Mouse (Mus musculus) Patski (cell line): ENCODE data around the gene Mri1. TPM values are rescaled to one million over a fixed set of nuclear protein-coding genes. Genes with fewer than 3 reads are reported as not detected.
A peak's percentile ranks its signal among the peaks of the same experiment; 100 is the strongest.

Source experiments
- ATAC-seq: fragments of 100-300 bp; one replicate; pipeline ENCODE4 v1.8.0; 2021
- CTCF ChIA-PET: fragments of 350-600 bp; sonication (Branson Sonifier 250); formaldehyde crosslinking; loops from one replicate; lab custom pipeline; 2022; ENCODE audit warnings: inconsistent platforms; lab: Charles Lee
- POLR2A ChIA-PET: fragments of 350-600 bp; sonication (Branson Sonifier 250); formaldehyde crosslinking; loops from one replicate; lab custom pipeline; 2022; ENCODE audit warnings: antibody characterized with exemption, inconsistent platforms; lab: Charles Lee
- DNase-seq: peaks from one replicate; pipeline ENCODE4 v3.0.0-alpha.2; 2011; ENCODE audit warnings: low read depth, low spot score
- H3K27me3 ChIP-seq: fragments of 371-371 bp; one replicate; pipeline ENCODE4 v1.5.1; 2021
- CTCF ChIP-seq: fragments of 100-300 bp; IDR thresholded peaks from one replicate; pipeline ENCODE4 v1.5.1; 2021
- in situ Hi-C: fragments of 300-500 bp; cut with MboI; formaldehyde crosslinking; loops from 3 replicates; pipeline ENCODE4 v1.11.1; 2018; ENCODE audit warnings: low pct_unique_long_range_greater_than_20kb, mixed read lengths
- polyA plus RNA-seq: library from polyadenylated mRNA; unstranded; gene quantifications from one replicate; pipeline ENCODE4 v1.2.3, GENCODE M21; 2021

Gene Mri1
- polyA plus RNA-seq, 1 experiment from 2014 or later: 49.0 TPM

DNA sequence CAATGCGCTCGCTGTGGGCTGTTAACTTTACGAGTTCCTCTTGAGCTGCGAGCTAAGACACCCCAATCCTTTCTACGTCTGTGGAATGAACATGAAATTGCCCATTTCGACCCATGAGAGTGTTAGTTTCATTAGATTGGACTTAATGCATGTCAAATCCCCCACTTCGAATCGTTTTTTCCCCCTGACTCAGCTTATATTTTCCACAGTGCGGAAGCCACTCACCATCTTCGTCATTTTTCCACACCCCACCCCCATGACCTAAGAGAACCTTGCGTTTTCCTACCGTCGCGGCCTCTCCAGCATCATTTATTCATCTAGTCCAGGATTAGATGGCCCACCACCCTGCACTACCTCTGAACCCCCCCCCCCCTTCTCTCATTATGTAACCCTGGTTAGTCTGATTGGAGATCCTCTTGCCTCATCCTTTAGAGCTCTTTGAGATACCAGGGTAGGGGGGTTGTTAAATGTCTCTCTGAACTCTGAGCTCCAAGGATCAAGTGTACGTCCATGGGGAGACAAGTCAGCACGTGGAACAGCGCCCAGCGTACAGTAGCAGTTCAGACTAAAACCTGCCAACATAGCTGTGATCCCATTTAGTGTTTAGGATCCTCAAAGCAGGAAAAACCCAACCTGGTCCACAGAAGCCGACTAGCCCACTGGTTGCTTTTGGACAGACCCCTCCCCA lies 19.4 kb downstream of the Mri1 start:
- POLR2A ChIA-PET: interaction anchor here (0.7 to 1.5 kb wide), 4 partner anchors 9 to 36 kb away, joined by 3 to 5 read pairs (median 3); partner anchors contain the start of gene Mri1
- ATAC-seq (peak; percentile 31), DNase-seq (no peak)
- CTCF ChIA-PET: interaction anchor here (1.1 kb wide), 1 partner anchor 10 kb away, joined by 3 read pairs; no protein-coding TSS in a partner anchor
- H3K27me3 ChIP-seq: no peaks in the 10 kb centered on the region
- TF ChIP-seq CTCF: no peak
- in situ Hi-C loops: no loop called here

GRCm38 (mm10) chr8:84236998-84237473 lies 20.1 kb downstream of the Mri1 start, which contains the start of gene Zswim4:
Gene Zswim4 (minus strand): TSS chr8:84237055.
- CTCF ChIA-PET: interaction anchor here (1.1 kb wide), 1 partner anchor 11 kb away, joined by 3 read pairs; no protein-coding TSS in a partner anchor
- ATAC-seq (peak; percentile 98), DNase-seq (peak; percentile 100)
- no peaks in the 10 kb centered on the region for H3K27me3 ChIP-seq
- in situ Hi-C loops: no loop called here
- TF ChIP-seq CTCF: no peak
- POLR2A ChIA-PET: interaction anchor here (1.0 to 1.5 kb wide), 3 partner anchors 15 to 36 kb away, joined by 3 to 5 read pairs (median 3); partner anchors contain the start of gene Mri1

DNA sequence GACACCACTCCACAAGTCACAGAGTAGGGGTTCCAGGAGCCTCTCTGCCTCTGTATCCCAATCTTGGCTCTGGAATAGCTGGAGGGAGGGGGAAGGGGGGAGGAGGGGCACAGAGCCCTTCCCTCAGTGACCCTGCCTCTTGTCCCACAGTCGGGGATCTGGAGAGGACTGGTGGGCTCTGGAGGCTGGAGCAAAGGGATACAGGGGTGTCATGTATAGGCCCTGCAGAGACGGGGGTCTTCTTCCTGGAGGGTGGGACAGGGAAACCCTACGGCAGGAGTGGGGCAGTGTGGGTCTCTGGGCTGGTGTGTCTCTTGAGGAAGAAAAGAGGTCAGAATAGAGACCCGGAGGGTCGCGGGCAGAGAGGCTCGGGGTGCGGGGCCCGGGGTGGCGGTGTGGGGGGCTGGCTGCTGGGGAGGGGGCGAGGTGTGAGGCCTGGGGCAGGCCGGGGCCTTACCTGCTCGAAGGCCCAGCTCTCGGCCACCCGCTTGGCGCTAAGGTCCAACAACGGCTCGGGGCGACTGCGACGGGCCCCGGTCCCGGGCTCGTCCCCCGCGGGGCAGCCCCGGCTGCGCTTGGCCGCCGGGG lies 20.6 kb downstream of the Mri1 start:
- ChIA-PET POLR2A (interaction anchor here (1.0 to 1.5 kb wide), 3 partner anchors 14 to 35 kb away, joined by 3 to 5 read pairs (median 3); partner anchors contain the start of gene Mri1), CTCF (no interaction called here)
- in situ Hi-C loops: no loop called here
- no peak for TF ChIP-seq CTCF
- H3K27me3 ChIP-seq: no peaks in the 10 kb centered on the region
- no peak for DNase-seq
- no peak for ATAC-seq

DNA sequence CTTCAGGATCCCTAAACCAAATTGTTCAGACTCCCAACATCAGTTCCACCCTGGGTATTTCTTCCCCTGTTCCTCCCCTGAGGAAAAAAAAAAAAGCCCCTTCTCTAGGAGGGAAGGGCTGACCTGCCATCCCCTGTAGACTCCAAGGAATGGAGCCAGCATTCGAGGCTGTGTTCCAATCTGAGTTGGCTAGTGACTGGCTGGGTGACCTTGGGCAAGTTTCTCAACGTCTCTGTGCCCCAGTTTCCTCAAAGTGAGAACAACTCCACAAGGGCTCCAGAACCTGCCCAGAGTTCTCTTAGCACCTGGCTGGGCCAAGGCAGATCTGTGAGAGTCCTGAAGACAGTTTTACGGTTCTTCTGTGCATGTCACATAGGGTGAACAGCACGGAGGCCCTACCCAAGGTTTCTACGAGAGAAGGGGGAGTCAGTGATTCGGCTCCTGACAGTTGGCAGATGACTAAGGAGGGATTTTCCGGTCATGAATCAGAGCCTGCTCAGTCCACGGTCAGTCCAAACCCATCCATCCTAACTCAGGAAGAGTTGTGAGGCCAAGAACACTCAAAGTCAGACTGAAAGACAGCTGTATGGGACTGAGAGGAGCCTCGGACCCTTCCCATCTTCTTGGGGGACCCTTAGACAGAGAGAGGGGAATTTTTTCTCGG lies 21.2 kb downstream of the Mri1 start:
- ATAC-seq (no peak), DNase-seq (no peak)
- no peaks in the 10 kb centered on the region for H3K27me3 ChIP-seq
- TF ChIP-seq CTCF: no peak
- POLR2A ChIA-PET: no interaction called here
- CTCF ChIA-PET: no interaction called here
- in situ Hi-C loops: no loop called here

DNA sequence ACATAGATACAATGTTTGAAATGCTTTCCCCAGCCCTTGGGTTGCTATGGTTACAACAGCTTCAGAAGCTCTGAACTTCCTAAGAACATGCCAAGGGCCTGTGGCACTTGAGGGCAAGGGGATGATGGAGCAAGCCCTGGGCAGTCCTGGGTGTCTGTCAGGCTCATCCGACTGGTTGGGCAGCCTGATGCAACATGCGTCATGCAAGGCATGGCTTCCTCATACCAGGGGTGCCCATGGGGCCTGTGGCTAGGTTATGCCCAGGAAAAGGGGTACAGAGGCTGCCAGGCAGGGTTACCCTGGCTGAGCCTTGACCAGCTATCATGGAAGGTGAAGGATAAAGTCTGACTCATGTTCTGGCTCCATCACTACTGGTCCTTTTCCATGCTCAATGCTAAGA lies 24.1 kb downstream of the Mri1 start:
- POLR2A ChIA-PET: interaction anchor here (1.0 kb wide), 1 partner anchor 15 kb away, joined by 3 read pairs; no protein-coding TSS in a partner anchor
- no peak for TF ChIP-seq CTCF
- CTCF ChIA-PET: interaction anchor here (0.9 to 2.0 kb wide), 2 partner anchors 24 to 46 kb away, joined by 3 to 5 read pairs; partner anchors contain the start of gene Mri1
- DNase-seq: no peak
- ATAC-seq: no peak
- no peaks in the 10 kb centered on the region for H3K27me3 ChIP-seq
- in situ Hi-C loops: no loop called here

- ChIA-PET POLR2A (no interaction called here), CTCF (interaction anchor here (0.7 kb wide), 1 partner anchor 18 kb away, joined by 3 read pairs; no protein-coding TSS in a partner anchor)
- DNase-seq: no peak
- no peak for ATAC-seq
- H3K27me3 ChIP-seq: no peaks in the 10 kb centered on the region
- no peak for TF ChIP-seq CTCF
- in situ Hi-C loops: no loop called here
Observed at GRCm38 (mm10) chr8:84230735-84231134, 26.4 kb downstream of the Mri1 start.

- ChIA-PET POLR2A (no interaction called here), CTCF (no interaction called here)
- no peaks in the 10 kb centered on the region for H3K27me3 ChIP-seq
- TF ChIP-seq CTCF: no peak
- in situ Hi-C loops: no loop called here
- DNase-seq: no peak
- no peak for ATAC-seq
Observed at GRCm38 (mm10) chr8:84223322-84224029, 33.6 kb downstream of the Mri1 start.

- no peaks in the 10 kb centered on the region for H3K27me3 ChIP-seq
- ATAC-seq (no peak), DNase-seq (no peak)
- in situ Hi-C loops: no loop called here
- POLR2A ChIA-PET: interaction anchor here (0.6 to 1.2 kb wide), 3 partner anchors 15 to 203 kb away, joined by 3 to 5 read pairs (median 4); partner anchors contain the start of genes Nanos3 and Zswim4
- no peak for TF ChIP-seq CTCF
- CTCF ChIA-PET: no interaction called here
Observed at GRCm38 (mm10) chr8:84222566-84223165, 34.5 kb downstream of the Mri1 start.

DNA sequence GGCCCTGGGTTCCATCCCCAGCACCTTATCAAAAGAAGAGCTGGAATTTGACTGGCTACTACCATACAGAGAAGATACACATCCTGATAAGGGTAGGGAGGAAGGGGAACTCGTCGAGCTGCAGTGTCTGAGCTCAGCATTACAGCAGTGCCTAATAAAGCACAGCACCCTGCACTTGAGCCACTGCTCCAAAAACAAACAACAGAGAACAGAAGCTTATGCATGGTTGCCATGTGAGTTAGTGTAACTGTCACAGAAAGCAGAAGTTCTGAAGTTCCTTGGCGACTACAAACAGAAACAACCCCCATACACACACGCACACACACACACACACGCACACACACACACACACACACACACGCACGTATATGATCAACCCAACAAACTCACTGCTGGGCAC lies 37.0 kb downstream of the Mri1 start:
- CTCF ChIA-PET: interaction anchor here (1.5 kb wide), 1 partner anchor 71 kb away, joined by 3 read pairs; no protein-coding TSS in a partner anchor
- no peaks in the 10 kb centered on the region for H3K27me3 ChIP-seq
- TF ChIP-seq CTCF: no peak
- DNase-seq (no peak), ATAC-seq (no peak)
- POLR2A ChIA-PET: no interaction called here
- in situ Hi-C loops: no loop called here
